Mouse (Mus musculus) small intestine, adult 2 months (tissue): ENCODE measurements around the gene Tex19.2.

Experiments
- CTCF ChIP-seq: fragments of 200-500 bp; IDR thresholded peaks from 2 replicates; pipeline ENCODE4 v1.5.1; 2012; ENCODE audit warnings: low read depth, mild to moderate bottlenecking, control low read depth, inconsistent platforms, low read length, moderate library complexity, mixed read lengths; ENCODE audit not compliant: insufficient replicate concordance, insufficient read length; ENCODE audit errors: extremely low read depth
- POLR2A ChIP-seq: fragments of 200-500 bp; IDR thresholded peaks from 2 replicates; pipeline ENCODE4 v1.6.1; 2012; ENCODE audit warnings: low read depth, mild to moderate bottlenecking, control low read depth, inconsistent platforms, low read length, moderate library complexity

GRCm38 (mm10) chr11:121122024-121122670 lies 3.7 kb upstream of the Tex19.2 start:
- TF ChIP-seq CTCF = no peak
- TF ChIP-seq POLR2A = no peak
